Mouse (Mus musculus): ENCODE results near the gene 4930544D05Rik. TPM values are rescaled to one million over a fixed set of nuclear protein-coding genes. Genes with fewer than 3 reads are reported as not detected.

The 4930544D05Rik gene
- total RNA-seq, 2 experiments from 2014 or later: 0.47 to 0.72 TPM

DNA sequence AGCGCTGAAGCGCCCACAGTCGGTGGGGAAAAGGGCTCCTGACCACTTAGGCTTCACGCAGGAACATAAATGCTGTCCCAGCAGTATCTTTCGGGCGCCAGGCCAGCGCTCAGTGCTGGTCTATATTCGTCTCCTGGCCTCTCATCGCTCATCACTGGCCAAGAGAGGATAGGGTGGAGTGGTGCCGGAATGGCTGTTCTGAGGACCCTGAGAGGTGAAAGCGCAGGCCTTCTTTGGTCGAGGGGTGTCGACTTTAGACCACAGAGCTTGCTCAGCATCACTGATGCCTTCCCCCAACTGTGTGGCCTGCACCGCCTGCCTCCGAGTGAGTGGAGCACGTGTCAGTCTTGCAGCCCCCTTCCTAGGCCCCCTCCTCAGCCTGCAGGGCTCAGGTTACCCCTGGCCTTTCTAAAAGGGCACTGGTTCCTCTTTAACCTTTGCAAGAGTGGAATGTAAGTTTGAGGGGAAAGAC lies 40.8 kb downstream of the 4930544D05Rik start:
- Histone ChIP-seq H3K27ac (peak overlapping the region; percentile 98; the same call in 1 of the 2 replicates), H3K4me3 (peak overlapping the region; percentile 100)
- DNase-seq (ENCODE audit: low spot score in 2 of 2): no peak
- no peak for TF ChIP-seq CTCF (conservative IDR thresholded peaks at IDR 0.05)

DNA sequence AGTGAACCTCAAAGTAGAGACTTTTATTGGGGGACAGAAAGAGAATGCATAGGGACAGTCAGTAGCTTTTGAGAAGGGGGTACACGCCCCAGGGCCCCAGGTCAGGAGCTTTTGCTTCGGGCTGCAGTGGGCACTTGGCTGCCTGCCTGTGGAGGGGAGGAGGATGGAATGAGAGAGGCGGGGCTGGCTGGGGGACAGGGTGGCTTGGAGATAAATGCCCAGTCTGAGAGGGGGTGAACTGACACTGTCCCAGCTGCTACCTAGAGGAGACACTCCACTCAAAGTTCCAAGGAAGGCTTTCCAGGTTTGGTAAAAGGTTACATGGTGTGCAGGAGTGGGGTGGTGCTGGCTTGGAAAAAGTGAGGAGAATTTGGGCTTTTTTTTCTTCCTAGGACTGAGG lies 41.3 kb downstream of the 4930544D05Rik start, which contains the start of gene Eno3:
TSS of gene Eno3 (plus strand) at position 239 of the 400 bp plus-strand sequence.
- DNase-seq (ENCODE audit: low spot score in 2 of 2): no peak
- H3K27ac ChIP-seq: peak within 1 kb of the TSS; percentile 98
- peak within 1 kb of the TSS; percentile 100 for H3K4me3 ChIP-seq
- TF ChIP-seq CTCF (conservative IDR thresholded peaks at IDR 0.05): no peak

DNA sequence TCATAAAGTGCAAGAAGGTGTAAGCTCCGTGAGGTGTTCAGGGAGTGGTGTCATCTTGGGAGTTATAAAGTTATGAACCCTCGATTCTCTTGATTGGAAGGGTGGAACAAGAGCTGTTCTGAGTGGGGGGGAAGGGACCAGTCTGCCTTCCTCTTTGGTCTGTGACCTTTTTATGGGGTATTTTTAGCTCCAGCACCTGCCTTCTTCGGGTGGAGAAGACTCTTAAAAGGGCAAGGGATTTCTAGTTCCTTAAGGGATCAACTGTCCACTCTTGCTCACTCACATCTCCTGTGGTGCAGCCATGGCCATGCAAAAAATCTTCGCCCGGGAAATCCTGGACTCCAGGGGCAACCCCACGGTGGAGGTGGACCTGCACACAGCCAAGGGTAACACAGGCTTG lies 41.9 kb downstream of the 4930544D05Rik start:
- Histone ChIP-seq H3K4me3 (no peak overlapping the region), H3K27ac (no peak overlapping the region)
- no peak for DNase-seq (ENCODE audit: low spot score in 2 of 2)
- TF ChIP-seq CTCF (conservative IDR thresholded peaks at IDR 0.05): no peak

DNA sequence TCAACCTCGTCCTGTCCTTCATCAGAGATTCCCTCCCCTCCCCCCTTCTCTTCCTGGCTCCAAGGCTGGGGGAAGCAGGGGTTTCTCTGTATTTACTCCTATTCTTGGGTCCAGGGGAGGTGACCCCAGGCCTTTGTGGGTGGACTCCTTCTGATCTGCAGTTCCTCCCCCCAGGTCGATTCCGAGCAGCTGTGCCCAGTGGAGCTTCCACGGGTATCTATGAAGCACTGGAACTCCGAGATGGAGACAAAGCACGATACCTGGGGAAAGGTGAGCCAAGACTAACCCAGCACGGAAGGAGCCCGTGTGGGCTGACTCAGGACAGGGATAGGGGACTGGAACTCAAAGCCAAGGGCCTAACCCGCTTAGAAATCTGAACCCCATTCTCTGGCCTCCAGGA lies 42.3 kb downstream of the 4930544D05Rik start:
- H3K4me3 ChIP-seq: no peak overlapping the region
- no peak for DNase-seq (ENCODE audit: low spot score in 2 of 2)
- TF ChIP-seq CTCF (conservative IDR thresholded peaks at IDR 0.05): no peak
- no peak overlapping the region for H3K27ac ChIP-seq

DNA sequence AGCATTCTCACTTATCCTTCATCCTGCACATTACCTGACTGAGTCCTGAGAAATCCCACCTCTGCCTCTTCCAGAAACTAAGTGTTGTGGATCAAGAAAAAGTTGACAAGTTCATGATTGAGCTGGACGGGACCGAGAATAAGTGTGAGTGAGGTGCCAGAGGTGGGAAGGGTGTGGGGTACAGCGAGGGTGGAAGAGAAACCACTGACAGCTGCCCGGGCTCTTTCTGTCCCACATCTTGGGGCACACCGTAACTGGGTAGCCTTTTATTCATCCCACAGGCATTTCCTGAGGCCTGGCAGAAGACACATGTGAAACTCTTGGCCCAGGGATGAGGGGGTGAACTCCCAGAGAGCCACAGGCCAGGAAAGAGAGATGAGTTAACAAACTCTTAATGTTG lies 42.9 kb downstream of the 4930544D05Rik start:
- Histone ChIP-seq H3K27ac (no peak overlapping the region), H3K4me3 (no peak overlapping the region)
- no peak for TF ChIP-seq CTCF (conservative IDR thresholded peaks at IDR 0.05)
- no peak for DNase-seq (ENCODE audit: low spot score in 2 of 2)

DNA sequence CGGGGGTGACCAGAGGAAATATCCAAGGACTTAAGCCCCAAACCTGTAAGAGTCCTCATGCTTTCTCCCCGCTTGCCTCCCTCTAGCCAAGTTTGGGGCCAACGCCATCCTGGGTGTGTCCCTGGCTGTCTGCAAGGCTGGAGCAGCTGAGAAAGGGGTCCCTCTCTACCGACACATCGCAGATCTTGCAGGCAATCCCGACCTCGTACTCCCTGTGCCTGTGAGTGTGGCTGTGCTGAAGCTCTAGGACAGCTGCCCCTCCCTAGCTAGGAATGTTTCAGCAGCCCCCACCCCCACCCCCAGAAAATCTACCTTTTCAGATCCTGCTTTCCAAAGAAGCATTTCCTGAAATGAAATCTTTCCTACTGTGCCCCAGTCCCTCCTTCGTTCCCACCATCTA lies 43.3 kb downstream of the 4930544D05Rik start:
- no peak for DNase-seq (ENCODE audit: low spot score in 2 of 2)
- no peak overlapping the region for H3K4me3 ChIP-seq
- no peak overlapping the region for H3K27ac ChIP-seq
- no peak for TF ChIP-seq CTCF (conservative IDR thresholded peaks at IDR 0.05)

DNA sequence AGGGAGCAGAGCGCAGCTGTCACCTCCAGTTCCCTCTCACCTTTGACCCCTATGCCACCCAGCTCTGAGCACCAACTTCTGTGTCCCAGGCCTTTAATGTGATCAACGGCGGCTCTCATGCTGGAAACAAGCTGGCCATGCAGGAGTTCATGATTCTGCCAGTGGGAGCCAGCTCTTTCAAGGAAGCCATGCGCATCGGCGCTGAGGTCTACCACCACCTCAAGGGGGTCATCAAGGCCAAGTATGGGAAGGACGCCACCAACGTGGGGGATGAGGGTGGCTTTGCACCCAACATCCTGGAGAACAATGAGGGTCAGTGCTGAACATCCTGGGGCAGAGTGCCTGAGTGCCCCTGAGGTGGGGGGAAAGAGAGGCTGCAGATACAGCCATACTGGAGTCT lies 44.9 kb downstream of the 4930544D05Rik start:
- DNase-seq (ENCODE audit: low spot score in 2 of 2): no peak
- Histone ChIP-seq H3K4me3 (no peak overlapping the region), H3K27ac (no peak overlapping the region)
- no peak for TF ChIP-seq CTCF (conservative IDR thresholded peaks at IDR 0.05)

DNA sequence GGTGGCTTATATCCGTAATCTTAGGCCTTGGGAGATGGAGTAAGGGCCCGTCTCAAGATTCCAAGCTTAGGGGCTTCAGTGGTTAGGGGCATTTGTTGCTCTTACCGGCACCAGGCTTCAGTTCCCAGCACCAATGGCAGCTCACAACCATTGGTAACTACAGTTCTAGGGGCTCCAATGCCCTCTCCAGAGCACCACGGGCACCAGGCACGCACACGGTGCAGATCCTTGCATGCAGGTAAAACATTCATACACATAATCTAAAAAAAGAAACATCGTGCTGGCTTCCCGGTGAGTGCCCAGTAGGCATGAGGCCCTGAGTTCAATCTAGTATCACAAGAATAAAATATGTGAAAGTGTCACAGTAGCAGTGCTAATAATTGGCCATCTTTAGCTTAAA lies 47.5 kb downstream of the 4930544D05Rik start:
- TF ChIP-seq CTCF (conservative IDR thresholded peaks at IDR 0.05): no peak
- Histone ChIP-seq H3K27ac (no peak overlapping the region), H3K4me3 (no peak overlapping the region)
- DNase-seq (ENCODE audit: low spot score in 2 of 2): no peak

DNA sequence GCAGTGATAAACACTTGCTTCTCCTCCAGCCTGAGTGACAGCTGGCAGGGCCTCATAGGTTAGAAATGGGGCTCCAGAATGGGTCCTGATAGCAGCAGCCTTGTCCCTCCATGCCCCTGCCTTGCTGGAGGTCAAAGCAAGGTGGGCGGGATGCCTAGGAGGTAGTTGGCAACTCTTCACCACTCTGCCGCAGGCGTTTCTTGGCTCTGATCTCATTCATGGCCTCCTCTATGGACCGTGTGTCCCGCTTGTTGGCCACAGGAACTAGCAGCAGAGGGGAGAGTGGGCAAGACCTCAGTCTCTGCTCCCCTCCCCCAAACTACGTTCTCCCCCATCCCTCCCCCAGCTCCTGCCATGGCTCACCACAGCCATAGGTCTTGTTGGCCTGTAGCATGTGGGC lies 48.3 kb downstream of the 4930544D05Rik start:
- Histone ChIP-seq H3K4me3 (no peak overlapping the region), H3K27ac (no peak overlapping the region)
- no peak for TF ChIP-seq CTCF (conservative IDR thresholded peaks at IDR 0.05)
- no peak for DNase-seq (ENCODE audit: low spot score in 2 of 2)

DNA sequence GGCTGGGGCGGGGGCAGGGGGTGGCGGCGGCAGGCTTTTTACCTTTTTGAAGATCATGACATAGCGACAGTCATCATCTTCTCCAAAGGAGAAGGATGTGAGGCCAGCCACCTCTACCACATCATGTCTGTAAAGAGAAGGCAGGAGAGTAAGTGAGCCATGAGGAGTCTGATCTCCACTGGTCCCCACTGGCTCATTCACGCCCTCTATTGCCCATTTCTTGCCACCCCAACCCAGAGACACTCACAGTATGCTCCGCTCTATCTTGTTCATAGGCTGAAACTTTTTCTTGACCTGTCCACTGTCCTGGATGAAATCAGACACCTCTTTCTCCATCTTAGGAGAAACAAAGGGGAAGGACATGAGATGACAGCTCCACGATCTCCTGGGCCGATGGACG lies 49.1 kb downstream of the 4930544D05Rik start:
- Histone ChIP-seq H3K4me3 (no peak overlapping the region), H3K27ac (no peak overlapping the region)
- peak; percentile 12; the same call in 1 of the 2 replicates for TF ChIP-seq CTCF (conservative IDR thresholded peaks at IDR 0.05)
- DNase-seq (ENCODE audit: low spot score in 2 of 2): no peak

Other genes with a start within 250 kb of the 4930544D05Rik start
- gene Pelp1, start 205.8 kb upstream of the 4930544D05Rik start, total RNA-seq (2021): 10 to 100 TPM; 33.2 to 40.1 TPM
- 10 to 100 TPM; 99.9 TPM for gene Arrb2, start 183.2 kb upstream of the 4930544D05Rik start, total RNA-seq (2021)
- 10 to 100 TPM; 13.5 to 15.6 TPM for gene Med11, start 163.9 kb upstream of the 4930544D05Rik start, total RNA-seq (2021)
- under 1 TPM; 0.12 to 0.72 TPM for gene Zmynd15, start 156.4 kb upstream of the 4930544D05Rik start, total RNA-seq (2021)
- gene Cxcl16, start 155.9 kb upstream of the 4930544D05Rik start, total RNA-seq (2021): 1 to 10 TPM in 1 of 2 experiments, under 1 TPM in 1; 0.96 to 1.1 TPM
- gene Tm4sf5, start 110.6 kb upstream of the 4930544D05Rik start, total RNA-seq (2021): not detected
- not detected for gene Vmo1, start 101.2 kb upstream of the 4930544D05Rik start, total RNA-seq (2021)
- gene Gltpd2, start 96.7 kb upstream of the 4930544D05Rik start, total RNA-seq (2021): not detected
- 100 to 1,000 TPM; 178 to 188 TPM for gene Psmb6, start 90.5 kb upstream of the 4930544D05Rik start, total RNA-seq (2021)
- not detected for gene Gm40193, start 82.9 kb upstream of the 4930544D05Rik start, total RNA-seq (2021)
- 10 to 100 TPM; 17.7 to 19.2 TPM for gene Pld2, start 75.8 kb upstream of the 4930544D05Rik start, total RNA-seq (2021)
- 100 to 1,000 TPM; 505 to 510 TPM for gene Mink1, start 53.0 kb upstream of the 4930544D05Rik start, total RNA-seq (2021)
- not detected for gene Chrne, start 3.4 kb downstream of the 4930544D05Rik start, total RNA-seq (2021)
- gene Gp1ba, start 23.3 kb downstream of the 4930544D05Rik start, total RNA-seq (2021): not detected
- 10 to 100 TPM; 88.8 to 99.4 TPM for gene Rnf167, start 31.4 kb downstream of the 4930544D05Rik start, total RNA-seq (2021)
- 100 to 1,000 TPM; 115 to 123 TPM for gene Slc25a11, start 31.6 kb downstream of the 4930544D05Rik start, total RNA-seq (2021)
- gene Pfn1, start 38.8 kb downstream of the 4930544D05Rik start, total RNA-seq (2021): 100 to 1,000 TPM; 333 to 349 TPM
- 1 to 10 TPM; 6.6 to 7.9 TPM for gene Eno3, start 41.4 kb downstream of the 4930544D05Rik start, total RNA-seq (2021)
- gene Spag7, start 53.6 kb downstream of the 4930544D05Rik start, total RNA-seq (2021): 10 to 100 TPM; 50.8 to 54.7 TPM
- gene Camta2, start 72.3 kb downstream of the 4930544D05Rik start, total RNA-seq (2021): 100 to 1,000 TPM; 387 to 403 TPM
- 1 to 10 TPM; 2.9 to 5.0 TPM for gene Inca1, start 84.3 kb downstream of the 4930544D05Rik start, total RNA-seq (2021)
- gene Kif1c, start 84.7 kb downstream of the 4930544D05Rik start, total RNA-seq (2021): 10 to 100 TPM; 76.5 to 89.8 TPM
- 10 to 100 TPM; 23.8 TPM for gene Zfp3, start 148.4 kb downstream of the 4930544D05Rik start, total RNA-seq (2021)
- gene Scimp, start 196.7 kb downstream of the 4930544D05Rik start, total RNA-seq (2021): not detected
- 100 to 1,000 TPM; 122 to 124 TPM for gene Rabep1, start 228.9 kb downstream of the 4930544D05Rik start, total RNA-seq (2021)

All from layer of hippocampus, adult 2 months (tissue).